Mouse (Mus musculus) limb, embryonic 11.5 days (tissue): ENCODE results near the gene Angptl4. TPM values are rescaled to one million over a fixed set of nuclear protein-coding genes. Genes with fewer than 3 reads are reported as not detected.
A peak's percentile ranks its signal among the peaks of the same experiment; 100 is the strongest.
"Not testable (repeated sequence)": the region's sequence is repeated elsewhere in the genome, so short reads cannot be mapped to it uniquely, and the experiment has no call there.

ENCODE experiments used
- ATAC-seq: fragments of 200-750 bp; cut with Nextera tagmentation; 2 replicates; pipeline ENCODE4 v1.8.0; 2017; ENCODE audit warnings: low read depth; ENCODE audit not compliant: insufficient number of reproducible peaks, low FRiP score, low TSS enrichment
- DNase-seq: peaks from one replicate; pipeline ENCODE4 v3.0.0-alpha.2; 2015; ENCODE audit warnings: low spot score
- H3K27ac ChIP-seq: fragments of 300-500 bp; sonication (generic); replicated peaks from 2 replicates; pipeline ENCODE4 v1.5.1; 2014; ENCODE audit warnings: low read depth, mild to moderate bottlenecking, low read length
- H3K27me3 ChIP-seq: fragments of 300-500 bp; sonication (generic); 2 replicates; pipeline ENCODE4 v1.6.1; 2014; ENCODE audit warnings: mild to moderate bottlenecking, low read length, mixed read lengths; ENCODE audit not compliant: control insufficient read depth, insufficient read depth
- H3K36me3 ChIP-seq: fragments of 300-500 bp; sonication (generic); 2 replicates; pipeline ENCODE4 v1.6.1; 2014; ENCODE audit warnings: mild to moderate bottlenecking, low read length, moderate library complexity, mixed read lengths; ENCODE audit not compliant: control insufficient read depth, insufficient read depth
- H3K4me1 ChIP-seq: fragments of 300-500 bp; sonication (generic); 2 replicates; pipeline ENCODE4 v1.6.1; 2014; ENCODE audit warnings: low read length, mixed read lengths; ENCODE audit not compliant: control insufficient read depth, insufficient read depth
- H3K4me2 ChIP-seq: fragments of 300-500 bp; sonication (generic); 2 replicates; pipeline ENCODE4 v1.6.1; 2014; ENCODE audit warnings: low read depth, mild to moderate bottlenecking, moderate library complexity; ENCODE audit not compliant: severe bottlenecking
- H3K4me3 ChIP-seq: fragments of 300-500 bp; sonication (generic); 2 replicates; pipeline ENCODE4 v1.5.1; 2014; ENCODE audit warnings: low read depth, low read length
- H3K9ac ChIP-seq: fragments of 300-500 bp; sonication (generic); 2 replicates; pipeline ENCODE4 v1.6.1; 2014; ENCODE audit warnings: mild to moderate bottlenecking, low read length
- H3K9me3 ChIP-seq: fragments of 300-500 bp; sonication (generic); 2 replicates; pipeline ENCODE4 v1.6.1; 2016; ENCODE audit warnings: low read length; ENCODE audit not compliant: control insufficient read depth
- WGBS: fragments of 180-500 bp; shearing (Covaris S2); extraction: QIAGEN DNeasy Blood & Tissue Kit; methylation state at CpG from one replicate; pipeline ENCODE4 v1.1.7; 2014; 5-methylcytosine and 5-hydroxymethylcytosine counted together
- polyA plus RNA-seq: library from polyadenylated mRNA; unstranded; fragments of >200 nt; fragmentation: Nextera tagmentation; extraction: Ambion mirVana; gene quantifications from 2 replicates; pipeline ENCODE4 v1.2.1, GENCODE M21; 2014

Angptl4 gene
- 37.9 and 43.6 TPM in 2 replicates for polyA plus RNA-seq

DNA sequence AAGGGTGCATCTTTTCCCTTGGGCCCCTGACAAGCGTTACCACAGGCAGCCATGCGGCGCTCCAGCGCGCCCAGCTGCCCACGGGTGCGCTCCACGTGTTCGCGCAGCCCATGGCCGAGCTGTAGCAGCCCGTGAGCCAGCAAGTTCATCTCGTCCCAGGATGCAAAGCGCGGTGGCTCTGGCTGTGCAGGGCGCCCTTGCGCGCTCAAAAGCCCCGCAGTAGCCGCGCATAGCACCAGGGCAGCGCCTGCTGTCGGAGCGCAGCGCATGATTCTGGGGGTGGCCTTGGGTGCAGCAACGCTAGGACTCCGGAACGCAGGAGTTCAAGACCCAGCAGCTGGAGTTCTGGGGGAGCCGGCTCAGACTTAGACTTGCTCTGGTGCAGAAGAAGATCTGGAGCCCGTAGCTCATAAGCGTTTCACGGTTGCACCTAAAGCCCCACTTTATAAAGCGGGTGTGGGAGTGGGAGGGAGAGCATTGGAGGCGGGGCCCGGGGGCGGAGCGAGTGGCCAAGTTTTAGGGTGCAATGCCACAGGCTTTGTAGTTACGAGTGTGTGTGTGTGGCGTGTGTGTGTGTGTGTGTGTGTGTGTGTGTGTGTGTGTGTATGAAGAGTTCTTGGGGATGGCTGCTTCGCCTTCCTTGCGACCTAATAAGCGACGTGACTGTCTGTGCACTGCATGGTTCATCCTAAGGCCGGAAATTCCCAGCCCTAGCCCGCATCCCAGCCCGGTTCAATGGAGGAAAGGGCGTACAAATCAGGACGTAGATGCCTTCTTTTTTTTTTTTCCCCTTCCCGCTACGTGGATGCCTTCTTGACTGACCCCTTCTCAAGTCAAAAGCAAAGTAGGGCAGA is at the start of gene Angptl4:
TSS of gene Angptl4 (minus strand) at position 707 of the 854 bp plus-strand sequence.
- Histone ChIP-seq H3K27ac (peak within 1 kb of the TSS; percentile 75), H3K9me3 (no peaks in the 10 kb centered on the region), H3K4me1 (peaks cover 23% of the 10 kb centered on the region), H3K4me2 (peak within 1 kb of the TSS; percentile 60), H3K4me3 (peak within 1 kb of the TSS; percentile 36), H3K9ac (peak within 1 kb of the TSS; percentile 58), H3K27me3 (no peaks in the 10 kb centered on the region), H3K36me3 (peaks cover 8% of the 10 kb centered on the region; the same call in 1 of the 2 replicates)
- peak; percentile 76 for DNase-seq
- peak; percentile 63 for ATAC-seq
- 1% methylated on average over 50 of the region's 50 CpGs for WGBS

DNA sequence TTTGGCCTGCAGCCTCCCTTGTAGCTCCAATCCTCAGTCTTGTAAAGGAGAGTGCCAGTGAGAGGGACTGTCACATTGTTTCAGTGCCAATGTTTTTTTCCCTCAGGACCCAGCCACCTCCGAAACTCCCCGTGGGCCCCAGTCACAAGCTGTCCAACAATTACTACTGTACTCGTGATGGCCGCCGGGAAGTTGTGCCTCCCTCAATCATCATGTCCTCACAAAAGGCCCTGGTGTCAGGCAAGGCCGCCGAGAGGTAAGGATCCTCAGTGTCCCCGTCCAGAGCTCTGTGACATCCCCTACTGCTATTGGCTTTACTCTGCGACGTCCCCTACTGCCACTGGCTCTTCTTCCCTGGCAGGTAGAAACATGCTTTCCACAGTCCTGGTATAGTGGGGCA is 47.9 kb upstream of the Angptl4 start:
- peaks cover 6% of the 10 kb centered on the region for H3K4me1 ChIP-seq
- DNase-seq (no peak), ATAC-seq (no peak)
- H3K9me3 ChIP-seq = no peaks in the 10 kb centered on the region
- H3K4me3 ChIP-seq = no peak overlapping the region
- no peak overlapping the region for H3K9ac ChIP-seq
- H3K36me3 ChIP-seq = peaks cover 11% of the 10 kb centered on the region; the same call in 1 of the 2 replicates
- WGBS = 93% methylated on average over 10 of the region's 10 CpGs
- no peak overlapping the region for H3K4me2 ChIP-seq
- H3K27me3 ChIP-seq = no peaks in the 10 kb centered on the region
- H3K27ac ChIP-seq = no peak overlapping the region

- Histone ChIP-seq H3K9ac (no peak overlapping the region), H3K4me2 (no peak overlapping the region), H3K4me1 (peaks cover 6% of the 10 kb centered on the region), H3K4me3 (no peak overlapping the region), H3K27ac (no peak overlapping the region), H3K9me3 (no peaks in the 10 kb centered on the region), H3K36me3 (peaks cover 10% of the 10 kb centered on the region; the same call in 1 of the 2 replicates), H3K27me3 (no peaks in the 10 kb centered on the region)
- 83% methylated on average over 2 of the region's 2 CpGs for WGBS
- no peak for ATAC-seq
- no peak for DNase-seq
Measured at GRCm38 (mm10) chr17:33828892-33829291, 47.3 kb upstream of the Angptl4 start.

DNA sequence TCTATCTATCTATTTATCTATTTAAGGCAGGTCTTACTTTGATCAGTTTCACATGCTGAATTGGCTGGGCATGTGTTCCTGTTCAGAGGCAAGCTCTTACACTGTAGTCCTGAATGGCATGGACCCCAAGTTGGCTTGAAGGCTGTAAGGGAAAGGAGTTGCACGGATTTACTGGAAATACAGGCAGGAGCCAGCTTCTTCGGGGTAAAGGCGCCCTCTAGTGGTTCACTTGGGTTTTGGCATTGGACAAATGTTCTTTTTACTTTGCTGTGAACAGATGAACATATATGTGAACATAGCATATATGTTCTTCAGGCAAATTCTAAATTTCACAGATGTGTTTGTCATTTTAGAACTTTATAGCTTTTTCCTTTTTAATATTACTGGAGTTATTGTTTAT is 45.2 kb upstream of the Angptl4 start:
- H3K36me3 ChIP-seq = peaks cover 14% of the 10 kb centered on the region
- WGBS = under 1% methylated on average over 3 of the region's 3 CpGs
- H3K4me2 ChIP-seq = no peak overlapping the region
- ATAC-seq (no peak), DNase-seq (peak; percentile 84)
- no peaks in the 10 kb centered on the region for H3K27me3 ChIP-seq
- H3K27ac ChIP-seq = no peak overlapping the region
- peaks cover 16% of the 10 kb centered on the region for H3K4me1 ChIP-seq
- no peak overlapping the region for H3K4me3 ChIP-seq
- no peaks in the 10 kb centered on the region for H3K9me3 ChIP-seq
- no peak overlapping the region for H3K9ac ChIP-seq

DNA sequence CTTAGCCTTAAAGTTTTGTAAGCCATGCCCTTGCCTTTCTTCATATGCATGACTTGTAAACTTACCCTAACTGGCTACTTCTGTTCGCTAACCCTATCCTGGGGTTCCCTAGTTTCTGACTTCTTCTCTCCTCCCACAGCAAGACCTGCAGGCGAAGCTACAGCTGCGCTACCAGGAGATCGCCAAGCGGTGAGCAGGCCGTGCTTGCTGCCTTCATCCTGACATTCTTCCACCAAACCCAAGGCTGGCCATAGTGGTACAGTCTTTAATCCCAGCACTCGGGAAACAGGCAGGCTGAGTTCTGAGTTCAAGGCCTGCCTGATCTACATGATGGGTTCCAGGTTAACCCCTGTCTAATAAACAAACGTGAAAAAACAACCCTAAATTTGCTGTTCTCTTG is 43.8 kb upstream of the Angptl4 start:
- peaks cover 21% of the 10 kb centered on the region for H3K36me3 ChIP-seq
- peaks cover 16% of the 10 kb centered on the region for H3K4me1 ChIP-seq
- H3K9me3 ChIP-seq = no peaks in the 10 kb centered on the region
- peak overlapping the region; percentile 71 for H3K4me2 ChIP-seq
- no peak for ATAC-seq
- peak overlapping the region; percentile 82; the same call in 1 of the 2 replicates for H3K9ac ChIP-seq
- 86% methylated on average over 8 of the region's 8 CpGs for WGBS
- H3K27ac ChIP-seq = no peak overlapping the region
- H3K4me3 ChIP-seq = peak overlapping the region; percentile 82
- DNase-seq = no peak
- H3K27me3 ChIP-seq = no peaks in the 10 kb centered on the region

DNA sequence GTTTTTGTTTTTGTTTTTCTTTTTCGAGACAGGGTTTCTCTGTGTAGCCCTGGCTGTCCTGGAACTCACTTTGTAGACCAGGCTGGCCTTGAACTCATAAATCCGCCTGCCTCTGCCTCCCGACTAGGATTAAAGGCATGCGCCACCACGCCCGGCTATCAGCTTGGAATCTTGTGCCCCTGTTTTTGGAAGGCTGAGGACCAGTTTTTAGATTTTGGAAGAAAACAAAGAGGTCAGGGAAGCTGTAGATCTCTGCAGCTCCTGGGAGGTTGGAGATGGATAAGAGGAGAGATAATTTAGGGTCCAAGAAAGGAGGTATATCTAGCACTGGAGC is 43.3 kb upstream of the Angptl4 start:
- Histone ChIP-seq H3K9ac (peak overlapping the region; percentile 82), H3K4me2 (peak overlapping the region; percentile 71), H3K27ac (peak overlapping the region; percentile 73; the same call in 1 of the 2 replicates), H3K4me3 (peak overlapping the region; percentile 82), H3K4me1 (peaks cover 16% of the 10 kb centered on the region), H3K36me3 (peaks cover 26% of the 10 kb centered on the region)
- H3K27me3 ChIP-seq, H3K9me3 ChIP-seq, ATAC-seq, DNase-seq: not testable (repeated sequence)
- 4% methylated on average over 6 of the region's 6 CpGs for WGBS

- H3K27ac ChIP-seq = peak within 1 kb of the TSS; percentile 73; the same call in 1 of the 2 replicates
- H3K4me3 ChIP-seq = peak within 1 kb of the TSS; percentile 82
- no peaks in the 10 kb centered on the region for H3K27me3 ChIP-seq
- DNase-seq = peak; percentile 99
- peak; percentile 89 for ATAC-seq
- peaks cover 24% of the 10 kb centered on the region for H3K36me3 ChIP-seq
- under 1% methylated on average over 51 of the region's 51 CpGs for WGBS
- peak within 1 kb of the TSS; percentile 93 for H3K4me2 ChIP-seq
- H3K9ac ChIP-seq = peak within 1 kb of the TSS; percentile 87
- peaks cover 16% of the 10 kb centered on the region for H3K4me1 ChIP-seq
- no peaks in the 10 kb centered on the region for H3K9me3 ChIP-seq
Measured at GRCm38 (mm10) chr17:33824084-33824996, 42.7 kb upstream of the Angptl4 start, which contains the start of the genes Rps28 and Ndufa7. Gene Rps28, minus strand, starts transcription at chr17:33824562. Gene Ndufa7, plus strand, starts transcription at chr17:33824572.

DNA sequence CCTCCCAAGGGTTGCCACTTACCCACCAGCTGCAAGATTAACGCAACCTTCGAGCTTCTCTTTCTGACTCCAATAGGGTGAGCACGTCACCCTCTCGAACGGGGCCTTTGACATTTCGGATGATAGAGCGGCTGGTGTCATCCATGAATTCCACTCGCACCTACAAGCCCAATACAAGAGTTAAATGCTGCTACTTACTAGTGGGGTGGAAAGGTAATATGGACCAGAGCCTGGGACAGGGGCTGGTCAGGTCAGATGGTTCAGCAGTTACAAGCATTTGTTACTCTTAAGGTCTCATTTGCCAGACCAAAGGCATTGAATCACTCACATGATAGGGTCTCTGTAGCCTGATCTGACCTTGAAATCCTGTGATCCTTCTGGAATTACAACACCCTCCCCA is 41.5 kb upstream of the Angptl4 start:
- WGBS = 88% methylated on average over 8 of the region's 8 CpGs
- not testable (repeated sequence) for DNase-seq, H3K27ac ChIP-seq, ATAC-seq, H3K27me3 ChIP-seq, H3K9me3 ChIP-seq
- Histone ChIP-seq H3K4me2 (peak overlapping the region; percentile 93), H3K4me1 (peaks cover 19% of the 10 kb centered on the region), H3K9ac (peak overlapping the region; percentile 87), H3K36me3 (peaks cover 27% of the 10 kb centered on the region), H3K4me3 (peak overlapping the region; percentile 82)
